Comparison of ENCODE assay signal across 8 mouse cellular contexts in the genomic region with DNA sequence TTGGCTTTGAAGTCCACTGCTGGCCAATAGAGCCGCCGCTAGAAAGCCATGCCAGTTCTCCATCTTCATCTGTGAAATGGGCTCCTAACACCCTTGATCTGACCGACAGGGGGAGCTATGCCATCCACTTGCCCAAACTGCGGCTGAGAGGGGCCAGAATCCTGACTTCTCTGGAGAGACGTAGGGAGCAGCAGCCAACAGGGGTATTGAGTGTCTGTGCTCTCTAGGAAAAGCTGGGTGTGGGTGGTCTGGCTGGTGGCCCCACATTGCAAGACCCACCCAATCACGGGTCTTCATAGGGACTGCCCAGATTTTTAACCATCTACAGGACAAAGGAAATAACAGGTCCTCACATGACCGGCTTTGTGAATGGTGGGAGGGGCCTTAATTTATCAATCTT.
DNase-seq lines count a peak whose midpoint lies in the region; ATAC-seq and TF ChIP-seq lines count a peak whose summit lies in the region.

No protein-coding gene starts in this region.

- no peak overlapping the region for H3K4me3 ChIP-seq in heart, postnatal 0 days (ENCODE audit: low read depth, low read length)
- H3K4me3 ChIP-seq in midbrain, embryonic 15.5 days, result no peak overlapping the region
- H3K4me3 ChIP-seq in midbrain, embryonic 16.5 days (ENCODE audit: low read depth, low read length), result no peak overlapping the region
- H3K4me3 ChIP-seq in hindbrain, embryonic 15.5 days, result no peak overlapping the region

- WGBS in heart, postnatal 0 days, result 56% methylated on average over 7 of the region's 7 CpGs
- WGBS in midbrain, embryonic 15.5 days, result 50% methylated on average over 7 of the region's 7 CpGs
- 54% methylated on average over 7 of the region's 7 CpGs for WGBS in midbrain, embryonic 16.5 days
- WGBS in hindbrain, embryonic 15.5 days, result 52% methylated on average over 7 of the region's 7 CpGs

- no peaks in the 10 kb centered on the region for H3K36me3 ChIP-seq in heart, postnatal 0 days (replicated peaks; ENCODE audit: control insufficient read depth, insufficient read depth, low read length)
- H3K36me3 ChIP-seq in midbrain, embryonic 15.5 days (replicated peaks), result no peaks in the 10 kb centered on the region
- no peaks in the 10 kb centered on the region for H3K36me3 ChIP-seq in midbrain, embryonic 16.5 days (ENCODE audit: control insufficient read depth, insufficient read depth, low read length)
- no peaks in the 10 kb centered on the region for H3K36me3 ChIP-seq in hindbrain, embryonic 15.5 days

- no peak for DNase-seq in heart, postnatal 0 days (ENCODE audit: low spot score)
- no peak for DNase-seq in heart, adult 8-10 months (ENCODE audit: low spot score)
- peak; percentile 59 for DNase-seq in testis, postnatal 14 days (ENCODE audit: low spot score)
- DNase-seq in yolk sac, embryonic 10.5 days (ENCODE audit: low spot score), result no peak
- no peak for DNase-seq in left cerebral cortex, postnatal 25 days (ENCODE audit: low spot score in 2 of 2)

- no peaks in the 10 kb centered on the region for H3K27me3 ChIP-seq in heart, postnatal 0 days (ENCODE audit: control insufficient read depth, insufficient read depth, low read length)
- H3K27me3 ChIP-seq in midbrain, embryonic 15.5 days (replicated peaks), result 0 out of 2 replicates have a peak, but pooled peaks cover 2% of the 10 kb centered on the region
- no peaks in the 10 kb centered on the region for H3K27me3 ChIP-seq in midbrain, embryonic 16.5 days (ENCODE audit: control insufficient read depth, insufficient read depth, low read depth, low read length)
- H3K27me3 ChIP-seq in hindbrain, embryonic 15.5 days, result no peaks in the 10 kb centered on the region

- no peak overlapping the region for H3K9ac ChIP-seq in heart, postnatal 0 days (replicated peaks; ENCODE audit: low read depth, low read length)
- H3K9ac ChIP-seq in midbrain, embryonic 15.5 days, result no peak overlapping the region
- no peak overlapping the region for H3K9ac ChIP-seq in midbrain, embryonic 16.5 days (ENCODE audit: low read depth, low read length)
- H3K9ac ChIP-seq in hindbrain, embryonic 15.5 days, result no peak overlapping the region

- intact Hi-C loops in left cerebral cortex, postnatal 25 days (cut with DNase I), result no loop called here

- no peak for TF ChIP-seq EP300 in heart, postnatal 0 days (IDR thresholded peaks at IDR 0.05; ENCODE audit: low read depth)

- H3K27ac ChIP-seq in heart, postnatal 0 days (ENCODE audit: low read depth), result peak overlapping the region; percentile 55; the same call in 1 of the 2 replicates
- 0 out of 2 replicates have a peak overlapping the region, but pooled peaks have one; percentile 57 for H3K27ac ChIP-seq in midbrain, embryonic 15.5 days
- H3K27ac ChIP-seq in midbrain, embryonic 16.5 days (ENCODE audit: low read length), result no peak overlapping the region
- H3K27ac ChIP-seq in hindbrain, embryonic 15.5 days (replicated peaks), result peak overlapping the region; percentile 39; the same call in 1 of the 2 replicates

- H3K4me1 ChIP-seq in heart, postnatal 0 days (ENCODE audit: control insufficient read depth, insufficient read depth), result peaks cover 5% of the 10 kb centered on the region
- H3K4me1 ChIP-seq in midbrain, embryonic 15.5 days, result peaks cover 14% of the 10 kb centered on the region
- H3K4me1 ChIP-seq in midbrain, embryonic 16.5 days (ENCODE audit: control insufficient read depth, insufficient read depth, low read length), result peaks cover 5% of the 10 kb centered on the region
- H3K4me1 ChIP-seq in hindbrain, embryonic 15.5 days (replicated peaks), result peaks cover 20% of the 10 kb centered on the region

- peak; percentile 47; the same call in 1 of the 2 replicates for ATAC-seq in heart, postnatal 0 days (ENCODE audit: insufficient read depth, low read depth)
- peak; percentile 37; the same call in 1 of the 2 replicates for ATAC-seq in midbrain, embryonic 15.5 days (replicated peaks)
- ATAC-seq in midbrain, embryonic 16.5 days, result no peak
- ATAC-seq in hindbrain, embryonic 15.5 days (ENCODE audit: low FRiP score, low read depth), result no peak

- H3K9me3 ChIP-seq in heart, postnatal 0 days (replicated peaks; ENCODE audit: control insufficient read depth, low read length), result no peaks in the 10 kb centered on the region
- H3K9me3 ChIP-seq in midbrain, embryonic 15.5 days, result no peaks in the 10 kb centered on the region
- no peaks in the 10 kb centered on the region for H3K9me3 ChIP-seq in midbrain, embryonic 16.5 days (replicated peaks; ENCODE audit: control insufficient read depth, low read length, poor library complexity, severe bottlenecking)
- H3K9me3 ChIP-seq in hindbrain, embryonic 15.5 days, result no peaks in the 10 kb centered on the region

- no peak overlapping the region for H3K4me2 ChIP-seq in heart, postnatal 0 days (ENCODE audit: low read depth, low read length)
- no peak overlapping the region for H3K4me2 ChIP-seq in midbrain, embryonic 15.5 days
- H3K4me2 ChIP-seq in midbrain, embryonic 16.5 days (ENCODE audit: low read length), result no peak overlapping the region
- peak overlapping the region; percentile 44; the same call in 1 of the 2 replicates for H3K4me2 ChIP-seq in hindbrain, embryonic 15.5 days

- no peak for TF ChIP-seq CTCF in heart, postnatal 0 days (IDR thresholded peaks at IDR 0.05; ENCODE audit: low read depth)

Comparison
In these comparisons a context has a peak if more than half of its experiments do, and no peak if none do; other contexts are left out.
1. ATAC-seq: peak in heart, postnatal 0 days (single experiment) and midbrain, embryonic 15.5 days (single experiment); none in midbrain, embryonic 16.5 days (single experiment) and hindbrain, embryonic 15.5 days (single experiment).